Mouse (Mus musculus) spleen, postnatal 36 days (tissue): Measurements from ENCODE around the gene Gm20708.

Experiments used
- DNase-seq, 2 experiments: peaks; one replicate each; pipeline ENCODE4 v3.0.0; 2022; ENCODE audit warnings: low spot score in 2 of 2, mixed read lengths in 1 of 2

Gene Gm20708

DNA sequence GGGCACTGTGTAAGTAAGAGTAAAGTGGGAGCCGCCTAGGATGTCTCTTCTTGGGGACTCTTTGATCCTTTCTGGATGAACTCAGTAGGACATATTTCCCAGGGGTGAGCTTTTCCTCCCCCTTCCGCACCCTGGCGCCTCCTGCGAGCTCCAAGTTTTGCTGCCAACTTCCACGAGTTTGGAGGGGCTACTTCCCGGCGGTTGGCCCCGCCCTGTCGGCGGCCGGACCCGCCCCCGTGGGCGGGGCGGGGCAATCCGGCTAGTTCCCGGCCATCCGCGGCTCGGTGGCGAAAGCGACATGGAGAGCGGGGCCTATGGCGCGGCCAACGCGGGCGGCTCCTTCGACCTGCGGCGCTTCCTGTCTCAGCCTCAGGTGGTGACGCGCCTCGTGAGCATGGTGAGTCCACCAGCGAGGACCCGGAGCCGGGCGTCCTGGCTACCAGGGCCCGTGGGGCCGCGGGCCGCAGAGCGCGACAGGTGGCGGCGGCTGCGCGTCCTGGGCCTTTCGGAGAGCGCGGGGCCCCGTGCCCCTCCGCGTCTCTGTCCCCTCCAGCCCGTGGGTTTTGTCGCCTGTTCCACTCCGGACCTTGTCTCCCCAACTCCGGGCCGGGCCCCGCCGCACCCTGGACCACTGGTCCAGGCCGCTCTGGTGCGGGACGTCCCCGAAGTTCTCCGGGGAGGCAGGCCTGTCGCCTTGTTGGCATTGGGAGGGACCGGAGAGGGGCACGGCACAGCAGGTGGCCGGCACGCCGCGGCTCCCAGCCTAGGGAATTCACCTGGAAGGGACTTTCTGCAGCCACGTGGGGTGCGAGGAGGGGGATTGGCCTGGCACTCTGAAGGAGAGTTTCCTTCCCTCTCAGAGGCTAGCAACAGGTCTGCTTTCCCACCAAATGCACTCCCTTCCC lies at the start of gene Gm20708, which contains the start of gene Syngr2:
Gene Gm20708 (plus strand): TSS at position 262 of the 905 bp plus-strand sequence.
Gene Syngr2 (plus strand): TSS at position 262 of the 905 bp plus-strand sequence.
- DNase-seq: peak; percentile 71 to 80

- no peak for DNase-seq
Observed at GRCm38 (mm10) chr11:117760374-117761119, 48.9 kb upstream of the Gm20708 start.

DNA sequence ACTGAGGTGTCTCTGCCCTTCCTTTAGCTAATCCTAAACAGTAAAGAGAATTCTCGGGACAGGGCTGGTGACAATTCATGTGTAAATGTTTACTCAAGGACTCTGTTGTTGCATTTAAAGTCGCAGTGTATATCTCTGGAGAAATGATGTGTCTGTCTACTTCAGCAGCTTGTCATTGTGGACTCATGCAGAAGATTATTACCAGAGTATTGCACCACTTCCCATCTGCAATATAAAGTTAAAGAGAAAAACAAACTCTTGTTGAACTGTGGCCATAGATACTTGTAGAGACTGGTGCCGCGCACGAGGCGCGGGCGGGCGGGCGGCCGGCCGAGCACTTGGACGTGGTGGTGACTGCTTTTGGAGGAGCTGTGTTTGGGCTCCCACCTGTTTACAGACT lies 47.7 kb upstream of the Gm20708 start:
- DNase-seq: no peak

GRCm38 (mm10) chr11:117762246-117762645 lies 47.2 kb upstream of the Gm20708 start:
- DNase-seq: no peak

GRCm38 (mm10) chr11:117764319-117764718 lies 45.1 kb upstream of the Gm20708 start:
- DNase-seq: no peak

GRCm38 (mm10) chr11:117765361-117765760 lies 44.1 kb upstream of the Gm20708 start:
- DNase-seq: no peak

GRCm38 (mm10) chr11:117766275-117766674 lies 43.2 kb upstream of the Gm20708 start:
- DNase-seq: no peak

DNA sequence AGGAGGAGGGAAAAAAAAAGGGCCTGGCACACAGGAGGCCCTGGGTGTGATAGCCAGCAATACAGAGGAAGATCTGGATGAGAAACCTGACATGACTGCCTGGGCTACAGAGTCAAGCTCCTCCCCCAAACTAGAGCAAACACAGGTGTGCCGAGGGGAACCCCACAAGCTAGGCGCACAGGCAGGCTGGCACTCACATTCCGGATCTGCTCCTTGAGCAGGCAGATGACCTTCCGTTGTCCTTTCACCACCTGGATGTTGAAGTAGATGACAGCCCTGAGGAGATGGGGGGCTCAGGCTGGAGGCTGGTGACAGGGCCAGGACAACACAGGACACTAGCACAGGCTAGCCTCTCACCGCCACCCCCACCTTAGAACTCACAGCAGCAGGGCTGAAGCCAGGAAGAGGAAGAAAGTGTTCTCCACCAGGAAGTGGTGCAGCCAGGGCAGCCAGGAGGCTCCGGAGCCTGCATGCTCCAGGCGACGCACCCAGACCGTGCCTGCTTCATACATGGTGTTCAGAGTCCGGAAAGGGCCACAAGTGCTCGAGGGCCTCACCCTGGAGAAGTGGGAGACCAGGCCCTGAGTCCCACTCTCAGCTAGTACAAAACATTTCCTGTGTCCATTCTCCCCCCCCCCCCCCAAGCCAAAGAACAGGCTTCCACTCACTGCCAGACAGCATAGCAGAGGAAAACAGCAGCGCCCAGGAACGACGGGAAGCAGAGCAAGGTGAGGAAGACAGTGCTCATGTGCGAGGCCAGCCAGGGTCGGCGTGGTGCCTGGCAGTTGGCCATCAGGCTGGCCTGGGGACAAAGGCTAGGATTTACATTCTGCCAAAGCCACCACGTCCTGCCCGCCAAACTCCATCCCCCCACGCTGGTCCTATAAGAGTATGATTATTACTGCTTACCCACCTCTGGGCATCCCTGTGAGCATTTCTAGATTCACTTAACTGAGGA lies 40.5 kb upstream of the Gm20708 start:
- DNase-seq: no peak

DNA sequence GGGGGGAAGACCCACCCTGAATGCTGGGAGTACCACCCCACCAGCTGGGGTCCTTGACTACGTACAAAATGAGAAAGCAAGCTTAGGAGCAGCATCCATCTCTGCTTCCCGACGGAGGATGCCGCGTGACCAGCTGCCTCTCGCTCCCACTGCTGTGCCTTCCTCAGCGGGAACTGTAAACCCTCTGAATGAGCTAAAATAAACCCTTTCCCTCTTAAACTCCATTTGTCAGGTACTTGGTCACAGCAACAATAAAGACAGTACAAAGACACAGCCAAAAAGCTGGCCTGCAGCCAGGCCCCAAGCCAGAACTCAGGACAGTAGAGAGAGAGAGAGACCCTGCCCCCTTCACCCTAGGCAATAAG lies 39.8 kb upstream of the Gm20708 start:
- no peak for DNase-seq

DNA sequence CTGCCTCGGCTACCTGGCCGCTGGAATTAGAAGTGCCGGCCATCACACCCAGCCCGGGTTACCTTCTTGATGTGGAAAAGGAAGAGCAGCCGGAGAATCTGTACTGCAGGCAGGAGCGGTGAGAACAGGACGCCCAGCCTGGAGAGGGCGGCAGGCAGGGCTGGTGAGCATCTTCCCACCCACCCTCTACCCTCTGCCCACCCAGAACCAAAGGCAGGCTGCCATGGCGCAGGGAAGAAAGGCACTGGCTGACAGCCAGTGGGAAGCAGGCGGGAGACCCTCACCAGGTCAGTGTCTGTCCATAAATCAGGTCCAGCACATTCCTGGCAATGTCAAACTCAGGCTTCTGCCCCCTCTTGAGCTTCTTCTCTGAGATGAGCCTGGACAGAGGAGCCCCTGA lies 39.1 kb upstream of the Gm20708 start:
- no peak for DNase-seq

DNA sequence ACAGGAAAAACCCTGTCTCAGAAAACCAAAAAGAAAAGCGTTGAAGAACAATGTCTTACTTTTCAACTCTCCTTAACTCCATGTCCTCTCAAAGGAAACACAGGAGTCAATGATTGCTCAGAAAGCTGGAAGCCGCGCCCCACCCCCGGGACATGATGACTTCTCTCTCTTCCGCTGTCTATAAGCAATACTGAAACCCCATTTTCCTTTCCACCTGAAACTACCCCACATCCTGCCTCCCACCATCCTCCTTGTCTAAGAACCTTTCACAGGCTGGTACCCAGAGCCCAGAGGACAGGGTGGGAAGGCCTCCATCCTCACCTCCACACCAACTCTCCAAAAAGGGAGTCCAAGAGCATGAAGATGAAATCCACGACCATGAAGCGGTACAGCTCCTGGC lies 37.1 kb upstream of the Gm20708 start:
- no peak for DNase-seq

DNA sequence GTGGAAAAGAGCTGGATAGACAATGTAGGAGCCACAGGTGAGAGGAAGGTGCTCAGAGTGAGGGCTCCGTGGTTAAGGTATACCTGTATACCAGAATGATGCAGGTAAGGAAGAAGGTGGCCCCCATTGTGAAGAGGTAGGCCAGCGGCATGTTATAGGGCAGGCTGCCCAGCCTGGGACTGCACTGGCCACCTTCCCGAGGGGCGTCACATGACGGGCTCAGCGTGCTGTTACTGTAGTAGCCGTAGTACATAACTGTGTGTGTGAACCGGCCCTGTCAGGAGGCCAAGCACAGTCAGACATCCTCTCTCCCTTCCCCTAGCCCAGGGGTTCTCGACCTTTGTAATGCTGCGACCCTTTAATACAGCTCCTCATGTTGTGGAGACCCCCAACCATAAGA lies 34.5 kb upstream of the Gm20708 start:
- DNase-seq: no peak

DNA sequence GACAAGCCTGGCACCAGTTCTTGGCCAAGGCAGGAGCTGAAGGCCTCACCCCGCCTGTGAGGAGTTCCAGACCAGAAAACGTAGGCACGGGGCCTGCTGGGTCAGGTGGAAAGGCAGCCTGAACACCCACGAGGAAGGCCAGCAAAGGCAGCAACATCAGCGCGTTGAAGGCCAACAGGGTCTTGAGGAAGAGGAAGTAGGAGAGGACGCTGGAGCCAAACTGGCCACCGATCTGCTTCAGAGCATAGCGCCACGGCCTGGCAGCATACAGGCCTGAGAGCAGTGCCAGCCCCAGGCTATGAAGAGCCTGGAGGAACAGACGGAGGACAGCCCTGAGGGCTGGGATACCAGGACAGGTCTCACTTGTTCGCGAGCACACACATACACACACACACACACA lies 33.9 kb upstream of the Gm20708 start:
- no peak for DNase-seq

GRCm38 (mm10) chr11:117776085-117776792 lies 33.2 kb upstream of the Gm20708 start:
- no peak for DNase-seq

DNA sequence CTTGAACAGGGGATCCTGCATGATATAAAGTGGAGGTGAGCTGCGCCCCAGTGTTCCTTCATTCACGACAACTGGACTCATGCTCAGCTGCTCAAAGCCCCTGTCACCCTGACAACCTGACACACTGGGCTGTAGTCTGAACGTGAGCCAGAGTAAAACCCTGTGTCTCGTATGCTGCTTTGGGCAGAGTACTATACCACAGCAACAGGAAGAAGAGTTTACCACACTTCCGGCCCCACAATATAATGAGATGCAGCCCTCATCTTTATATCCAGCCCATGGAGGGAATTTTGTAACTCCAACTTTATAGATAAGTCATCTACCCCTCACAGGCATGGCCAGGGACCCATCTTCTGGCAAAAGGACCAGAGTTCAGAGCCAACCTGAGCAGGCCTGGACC lies 32.4 kb upstream of the Gm20708 start:
- no peak for DNase-seq

GRCm38 (mm10) chr11:117778031-117778430 lies 31.4 kb upstream of the Gm20708 start:
- DNase-seq: no peak

- DNase-seq: peak; percentile 36 to 62
Observed at GRCm38 (mm10) chr11:117778851-117779433, 30.5 kb upstream of the Gm20708 start.

- DNase-seq: peak; percentile 79 to 82
Observed at GRCm38 (mm10) chr11:117779434-117780198, 29.9 kb upstream of the Gm20708 start.

GRCm38 (mm10) chr11:117780199-117780515 lies 29.3 kb upstream of the Gm20708 start:
- no peak for DNase-seq

GRCm38 (mm10) chr11:117780582-117781111 lies 28.8 kb upstream of the Gm20708 start:
- peak; percentile 98 for DNase-seq
